Mouse (Mus musculus): ENCODE data around the gene Ptpn7.

- TF ChIP-seq CTCF (conservative IDR thresholded peaks at IDR 0.05; ENCODE audit: low read length) (no peak), NANOG (IDR thresholded peaks at IDR 0.05; ENCODE audit: borderline replicate concordance, low read length) (no peak)
Measured at GRCm38 (mm10) chr1:135083465-135083864, 49.0 kb upstream of the Ptpn7 start.

Data from E14TG2a.4 (cell line).